Mouse (Mus musculus) CH12.LX (cell line): ENCODE results near the gene Gm11032. TPM values are rescaled to one million over a fixed set of nuclear protein-coding genes. Genes with fewer than 3 reads are reported as not detected.
A peak's percentile ranks its signal among the peaks of the same experiment; 100 is the strongest.

Experiments
- DNase-seq: peaks from one replicate; pipeline ENCODE4 v3.0.0-alpha.2; 2013; ENCODE audit errors: extremely low read depth
- H3K27ac ChIP-seq: 2 replicates; pipeline ENCODE4 v1.5.1; 2012; ENCODE audit warnings: low read depth, mild to moderate bottlenecking, control low read depth, moderate library complexity; ENCODE audit not compliant: insufficient read depth
- H3K27me3 ChIP-seq: replicated peaks from 2 replicates; pipeline ENCODE3; 2012; ENCODE audit warnings: inconsistent platforms
- H3K36me3 ChIP-seq, 2 experiments: replicated peaks in 1 of 2; 2 replicates each; pipeline versions ENCODE3 to v1.6.1; 2012; ENCODE audit warnings: inconsistent platforms in 1 of 2, low read length in 1 of 2, mild to moderate bottlenecking in 1 of 2, mixed read lengths in 1 of 2, moderate library complexity in 1 of 2; ENCODE audit not compliant: control insufficient read depth in 1 of 2, insufficient read depth in 1 of 2
- H3K4me1 ChIP-seq, 2 experiments: 2 replicates each; pipeline ENCODE4 v1.6.1; 2012; ENCODE audit warnings: inconsistent platforms in 1 of 2, moderate library complexity in 1 of 2; ENCODE audit not compliant: insufficient read depth in 2 of 2, control insufficient read depth in 1 of 2
- H3K4me2 ChIP-seq: 2 replicates; pipeline ENCODE4 v1.6.1; 2012; ENCODE audit warnings: low read depth, mild to moderate bottlenecking, control low read depth; ENCODE audit not compliant: poor library complexity, insufficient read depth, severe bottlenecking
- H3K4me3 ChIP-seq, 3 experiments: fragments of 150-350 bp in 1 of 3; sonication (generic) in 1 of 3; replicated peaks in 1 of 3; 2 replicates each; pipeline versions ENCODE3 to v1.5.1; 2011 to 2012; ENCODE audit warnings: low read depth in 2 of 3, low read length in 2 of 3, mild to moderate bottlenecking in 2 of 3, moderate library complexity in 2 of 3, control low read depth in 1 of 3, improper control_type of control experiment in 1 of 3, inconsistent platforms in 1 of 3, mixed read lengths in 1 of 3; ENCODE audit not compliant: poor library complexity in 1 of 3
- H3K79me2 ChIP-seq: replicated peaks from 2 replicates; pipeline ENCODE4 v1.6.1; 2012; ENCODE audit warnings: mild to moderate bottlenecking, moderate library complexity; ENCODE audit not compliant: control insufficient read depth, poor library complexity, insufficient read depth, severe bottlenecking; ENCODE audit errors: extremely low read depth
- H3K9ac ChIP-seq: 2 replicates; pipeline ENCODE4 v1.6.1; 2012; ENCODE audit warnings: low read depth, mild to moderate bottlenecking, control low read depth, moderate library complexity; ENCODE audit not compliant: insufficient read depth
- H3K9me3 ChIP-seq: replicated peaks from 2 replicates; pipeline ENCODE3; 2012; ENCODE audit warnings: low read length, inconsistent platforms, mixed read lengths
- CHD1 ChIP-seq: IDR thresholded peaks from 2 replicates; pipeline ENCODE4 v1.6.1; 2012; ENCODE audit warnings: low read depth, low read length, improper control_type of control experiment, inconsistent platforms
- CTCF ChIP-seq, 2 experiments: IDR thresholded peaks in 1 of 2; conservative IDR thresholded peaks in 1 of 2; 2 replicates each; pipeline ENCODE4 v1.5.1; 2011 to 2012; ENCODE audit warnings: low read depth in 2 of 2, low read length in 2 of 2, improper control_type of control experiment in 1 of 2, inconsistent platforms in 1 of 2, mild to moderate bottlenecking in 1 of 2, moderate library complexity in 1 of 2
- E2F4 ChIP-seq: IDR thresholded peaks from 2 replicates; pipeline ENCODE4 v1.6.1; 2011; ENCODE audit warnings: low read depth, low read length, improper control_type of control experiment; ENCODE audit not compliant: insufficient replicate concordance
- EP300 ChIP-seq: IDR thresholded peaks from 2 replicates; pipeline ENCODE4 v1.6.1; 2011; ENCODE audit warnings: low read length, improper control_type of control experiment
- ETS1 ChIP-seq: conservative IDR thresholded peaks from 2 replicates; pipeline ENCODE4 v1.6.1; 2012; ENCODE audit warnings: low read depth, mild to moderate bottlenecking, inconsistent platforms, low read length, improper control_type of control experiment, moderate library complexity
- JUN ChIP-seq: IDR thresholded peaks from 2 replicates; pipeline ENCODE4 v1.6.1; 2011; ENCODE audit warnings: low read depth, mild to moderate bottlenecking, low read length, improper control_type of control experiment, moderate library complexity; ENCODE audit not compliant: insufficient read depth
- KAT2A ChIP-seq: IDR thresholded peaks from 2 replicates; pipeline ENCODE4 v1.6.1; 2012; ENCODE audit warnings: low read length, improper control_type of control experiment, inconsistent platforms; ENCODE audit not compliant: insufficient replicate concordance
- MAX ChIP-seq: IDR thresholded peaks from 2 replicates; pipeline ENCODE4 v1.6.1; 2011; ENCODE audit warnings: low read length, improper control_type of control experiment
- MAZ ChIP-seq: IDR thresholded peaks from 2 replicates; pipeline ENCODE4 v1.6.1; 2012; ENCODE audit warnings: low read depth, mild to moderate bottlenecking, inconsistent platforms, low read length, improper control_type of control experiment, moderate library complexity
- MYC ChIP-seq: IDR thresholded peaks from 2 replicates; pipeline ENCODE4 v1.6.1; 2011; ENCODE audit warnings: low read depth, mild to moderate bottlenecking, improper control_type of control experiment, low read length
- NELFE ChIP-seq: IDR thresholded peaks from 2 replicates; pipeline ENCODE4 v1.6.1; 2011; ENCODE audit warnings: low read depth, low read length, improper control_type of control experiment
- NRF1 ChIP-seq: IDR thresholded peaks from 2 replicates; pipeline ENCODE4 v1.6.1; 2014; ENCODE audit warnings: low read depth, mild to moderate bottlenecking, inconsistent platforms, low read length, improper control_type of control experiment, moderate library complexity
- POLR2A ChIP-seq: IDR thresholded peaks from 2 replicates; pipeline ENCODE4 v1.6.1; 2011; ENCODE audit warnings: low read depth, mild to moderate bottlenecking, improper control_type of control experiment, low read length
- POLR2AphosphoS2 ChIP-seq: IDR thresholded peaks from 2 replicates; pipeline ENCODE4 v1.6.1; 2011; ENCODE audit warnings: low read depth, low read length, improper control_type of control experiment
- RAD21 ChIP-seq: IDR thresholded peaks from 2 replicates; pipeline ENCODE4 v1.6.1; 2011; ENCODE audit warnings: low read depth, mild to moderate bottlenecking, low read length, improper control_type of control experiment, moderate library complexity
- SMC3 ChIP-seq: IDR thresholded peaks from 2 replicates; pipeline ENCODE4 v1.6.1; 2011; ENCODE audit warnings: low read depth, low read length, improper control_type of control experiment
- TCF12 ChIP-seq: IDR thresholded peaks from 2 replicates; pipeline ENCODE4 v1.6.1; 2014; ENCODE audit warnings: low read depth, mild to moderate bottlenecking, inconsistent platforms, low read length, improper control_type of control experiment
- UBTF ChIP-seq: IDR thresholded peaks from 2 replicates; pipeline ENCODE4 v1.6.1; 2012; ENCODE audit warnings: low read depth, mild to moderate bottlenecking, inconsistent platforms, low read length, improper control_type of control experiment, moderate library complexity
- ZC3H11A ChIP-seq: IDR thresholded peaks from 2 replicates; pipeline ENCODE4 v1.6.1; 2012; ENCODE audit warnings: low read depth, mild to moderate bottlenecking, inconsistent platforms, low read length, improper control_type of control experiment
- ZNF384 ChIP-seq: IDR thresholded peaks from 2 replicates; pipeline ENCODE4 v1.6.1; 2012; ENCODE audit warnings: low read depth, low read length, improper control_type of control experiment, inconsistent platforms
- dilution Hi-C: fragments of 300-500 bp; cut with MboI; formaldehyde crosslinking; loops from 2 replicates; pipeline ENCODE4 v1.14.3; 2020; ENCODE audit warnings: low sequenced_read_pairs; ENCODE audit not compliant: extremely low pct_unique_long_range_greater_than_20kb, extremely low pct_ligation_motif_present
- in situ Hi-C: fragments of 300-500 bp; cut with MboI; formaldehyde crosslinking; loops from 3 replicates; pipeline ENCODE4 v1.14.3; 2019; ENCODE audit warnings: low sequenced_read_pairs, low pct_ligation_motif_present, low pct_unique_long_range_greater_than_20kb, mixed read lengths
- polyA plus RNA-seq: library from polyadenylated mRNA; unstranded; fragments of >175 nt; gene quantifications from 2 replicates; pipeline ENCODE4 v1.2.1, GENCODE M21; 2012; ENCODE audit warnings: low read depth; ENCODE audit not compliant: insufficient read length
- total RNA-seq, 2 experiments: library from RNA; depleted of rRNA; stranded (reverse); fragments of 300-350 nt in 1 of 2; fragments of >200 nt in 1 of 2; gene quantifications; 2 replicates each; pipeline ENCODE4 v1.2.3; 2012 to 2014

Gene Gm11032
- total and polyA plus RNA-seq, 3 experiments = not detected

- peaks cover 0 to 13% of the 10 kb centered on the region in 2 experiments for H3K36me3 ChIP-seq
- H3K4me2 ChIP-seq = no peak overlapping the region
- dilution Hi-C loops (no loop called here), in situ Hi-C loops (no loop called here)
- peaks cover 3% of the 10 kb centered on the region in 2 experiments; a peak in 1 of 4 replicates for H3K4me1 ChIP-seq
- no peaks in the 10 kb centered on the region for H3K9me3 ChIP-seq
- DNase-seq = no peak
- H3K27me3 ChIP-seq = no peaks in the 10 kb centered on the region
- no peak overlapping the region for H3K4me3 ChIP-seq
- H3K9ac ChIP-seq = no peak overlapping the region
- TF ChIP-seq E2F4 = no peak
- H3K27ac ChIP-seq = no peak overlapping the region
- peaks cover 28% of the 10 kb centered on the region for H3K79me2 ChIP-seq
Measured at GRCm38 (mm10) chr11:4577079-4577478, 42.8 kb upstream of the Gm11032 start.

- no peak overlapping the region for H3K4me3 ChIP-seq
- dilution Hi-C loops = no loop called here
- DNase-seq = no peak
- H3K9ac ChIP-seq = no peak overlapping the region
- H3K27me3 ChIP-seq = no peaks in the 10 kb centered on the region
- H3K4me2 ChIP-seq = no peak overlapping the region
- H3K79me2 ChIP-seq = peaks cover 36% of the 10 kb centered on the region
- peaks cover 0 to 15% of the 10 kb centered on the region in 2 experiments for H3K36me3 ChIP-seq
- TF ChIP-seq EP300 = no peak
- no peak for TF ChIP-seq MYC
- TF ChIP-seq NRF1 = no peak
- TF ChIP-seq ZNF384 = no peak
- no peak for TF ChIP-seq JUN
- no peak for TF ChIP-seq POLR2A
- no peak for TF ChIP-seq E2F4
- no peak for TF ChIP-seq KAT2A
- TF ChIP-seq RAD21 = no peak
- TF ChIP-seq ETS1 = no peak
- TF ChIP-seq, all 38 proteins: peak for 0
- in situ Hi-C loops = no loop called here
- Histone ChIP-seq H3K27ac (no peak overlapping the region), H3K4me1 (peaks cover 3% of the 10 kb centered on the region in 2 experiments; a peak in 1 of 4 replicates), H3K9me3 (no peaks in the 10 kb centered on the region)
Measured at GRCm38 (mm10) chr11:4578682-4579081, 41.2 kb upstream of the Gm11032 start.

GRCm38 (mm10) chr11:4591811-4592210 is 28.1 kb upstream of the Gm11032 start:
- H3K9ac ChIP-seq = no peak overlapping the region; the same call in 1 of the 2 replicates
- H3K4me3 ChIP-seq = no peak overlapping the region
- TF ChIP-seq UBTF (no peak), CHD1 (no peak), TCF12 (no peak), SMC3 (no peak), ZC3H11A (no peak), ZNF384 (no peak), POLR2AphosphoS2 (no peak), CTCF (conservative IDR thresholded peaks at IDR 0.05 in 1 of 2, IDR thresholded peaks at IDR 0.05 in 1 of 2; ENCODE audit: low read depth in 2 of 2, low read length in 2 of 2) (no peak), MAX (no peak), NELFE (no peak), MAZ (no peak), EP300 (no peak)
- H3K4me2 ChIP-seq = peak overlapping the region; percentile 88
- H3K27ac ChIP-seq = no peak overlapping the region
- H3K9me3 ChIP-seq = no peaks in the 10 kb centered on the region
- H3K27me3 ChIP-seq = no peaks in the 10 kb centered on the region
- H3K79me2 ChIP-seq = peaks cover 61% of the 10 kb centered on the region
- dilution Hi-C loops (no loop called here), in situ Hi-C loops (no loop called here)
- H3K36me3 ChIP-seq = peaks cover 0 to 20% of the 10 kb centered on the region in 2 experiments
- H3K4me1 ChIP-seq = peaks cover 8 to 43% of the 10 kb centered on the region in 2 experiments
- no peak for DNase-seq
